Mouse (Mus musculus): ENCODE results near the gene Olfr1048.
"Not testable (repeated sequence)": the region's sequence is repeated elsewhere in the genome, so short reads cannot be mapped to it uniquely, and the experiment has no call there.

Gene Olfr1048

DNA sequence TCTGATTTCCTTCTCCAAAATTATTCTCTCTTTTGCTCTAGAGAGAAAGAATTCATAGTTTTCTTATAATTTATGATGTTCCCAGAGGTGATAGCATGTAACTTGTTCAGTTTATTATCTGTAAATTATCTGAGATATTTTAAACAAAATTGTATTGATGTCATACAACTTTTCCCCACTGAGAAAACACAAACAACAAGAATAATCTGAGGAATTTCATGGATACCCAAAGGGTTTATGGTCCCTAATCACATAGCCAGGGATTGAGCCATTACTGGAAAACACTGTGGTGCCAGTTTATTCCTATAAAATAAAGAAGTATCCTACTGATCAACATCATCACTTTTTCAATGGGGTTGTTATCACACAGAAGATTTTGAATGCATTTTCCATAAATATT lies at the start of gene Olfr1048:
Gene Olfr1048, minus strand, starts transcription at position 101 of the 400 bp plus-strand sequence.
- no peak for DNase-seq

DNA sequence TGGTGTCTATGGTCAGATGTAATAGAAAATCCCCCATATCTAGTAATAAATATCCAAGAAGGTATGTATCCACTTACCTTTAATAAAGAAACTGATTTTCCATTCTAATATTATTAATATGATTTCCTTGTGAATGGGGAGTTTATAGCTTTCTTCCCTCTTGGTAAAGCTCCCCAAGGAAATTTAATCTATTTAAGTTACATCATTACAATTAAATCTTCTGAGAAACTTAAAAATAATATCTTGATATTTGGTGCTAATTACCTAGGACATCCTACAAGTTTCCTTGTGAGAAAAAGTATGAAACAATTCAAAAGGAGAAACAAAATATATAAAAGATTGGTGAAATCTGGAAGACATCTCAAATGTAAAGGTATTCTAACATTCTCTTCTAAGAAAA lies 38.9 kb upstream of the Olfr1048 start, which contains the start of gene Olfr1051:
Gene Olfr1051, minus strand, starts transcription at position 101 of the 400 bp plus-strand sequence.
- not testable (repeated sequence) for DNase-seq

DNA sequence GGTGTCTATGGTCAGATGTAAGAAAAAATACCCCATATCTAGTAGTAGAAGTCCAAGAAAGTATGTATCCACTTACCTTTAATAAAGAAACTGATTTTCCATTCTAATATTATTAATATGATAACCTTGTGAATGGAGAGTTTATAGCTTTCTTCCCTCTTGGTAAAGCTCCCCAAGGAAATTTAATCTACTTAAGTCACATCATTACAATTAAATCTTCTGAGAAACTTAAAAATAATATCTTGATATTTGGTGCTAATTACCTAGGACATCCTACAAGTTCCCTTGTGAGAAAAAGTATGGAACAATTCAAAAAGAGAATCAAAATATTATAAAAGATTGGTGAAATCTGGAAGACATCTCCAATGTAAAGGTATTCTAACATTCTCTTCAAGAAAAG lies 18.1 kb upstream of the Olfr1048 start, which contains the start of gene Olfr1049:
Gene Olfr1049, minus strand, starts transcription at position 101 of the 400 bp plus-strand sequence.
- not testable (repeated sequence) for DNase-seq

DNA sequence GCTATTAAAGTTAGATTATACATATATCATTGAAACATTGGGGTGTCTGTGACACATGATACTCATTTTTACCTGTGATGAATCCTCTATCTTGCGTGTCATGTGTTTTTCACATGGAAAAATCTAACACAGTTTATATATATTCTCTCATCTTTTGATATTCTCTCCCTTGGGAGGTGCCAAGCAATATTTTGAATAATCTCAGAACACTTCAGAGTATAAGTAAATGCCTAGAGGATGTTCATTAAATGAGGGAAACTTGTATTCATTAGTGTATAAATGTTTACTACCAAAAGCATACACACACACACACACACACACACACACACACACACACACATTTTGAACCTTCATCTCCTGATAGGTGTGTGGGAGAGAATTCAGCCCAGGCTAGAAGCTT lies 8.8 kb downstream of the Olfr1048 start, which contains the start of gene Olfr1047:
Gene Olfr1047, minus strand, starts transcription at position 101 of the 400 bp plus-strand sequence.
- no peak for DNase-seq

DNA sequence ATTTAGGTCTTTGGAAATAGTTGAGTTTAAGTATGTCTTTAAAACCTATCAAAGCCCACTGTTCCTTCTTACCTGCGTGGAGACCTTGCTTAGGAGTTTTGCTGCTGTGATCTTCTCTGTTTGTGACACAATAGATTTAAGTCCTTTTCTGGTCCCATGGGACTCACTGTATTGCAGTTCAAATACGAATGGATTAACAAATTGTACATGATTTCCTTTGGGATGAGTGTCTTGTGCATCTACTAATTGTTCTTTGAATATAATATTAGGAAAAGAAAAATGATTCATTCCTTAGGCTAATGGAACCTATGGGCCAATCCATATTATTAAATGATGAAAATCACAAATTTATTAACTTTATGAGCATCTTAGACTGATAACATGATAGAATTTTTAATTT lies 20.9 kb downstream of the Olfr1048 start, which contains the start of gene Olfr1046:
Gene Olfr1046, minus strand, starts transcription at position 101 of the 400 bp plus-strand sequence.
- DNase-seq = no peak

DNA sequence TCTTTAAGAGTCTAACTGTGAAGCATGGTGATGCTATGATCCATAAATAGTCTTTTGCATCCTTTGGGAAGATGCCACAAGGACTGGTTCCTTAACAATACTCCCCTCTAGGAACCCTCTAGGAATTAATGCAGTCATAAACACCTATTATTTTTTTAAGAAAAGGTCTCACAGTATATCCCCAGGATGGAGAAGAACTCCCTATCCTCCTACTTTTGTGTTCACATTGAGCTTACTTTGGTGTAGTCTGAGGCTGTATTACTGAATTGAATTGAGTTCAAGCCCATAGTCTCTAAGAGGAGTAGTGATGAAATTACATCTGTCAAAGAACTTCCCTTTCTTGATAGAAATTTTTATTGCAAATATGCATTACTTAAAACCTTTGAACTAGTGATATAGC lies 37.2 kb downstream of the Olfr1048 start, which contains the start of gene Olfr1045:
Gene Olfr1045, minus strand, starts transcription at position 101 of the 400 bp plus-strand sequence.
- no peak for DNase-seq

DNA sequence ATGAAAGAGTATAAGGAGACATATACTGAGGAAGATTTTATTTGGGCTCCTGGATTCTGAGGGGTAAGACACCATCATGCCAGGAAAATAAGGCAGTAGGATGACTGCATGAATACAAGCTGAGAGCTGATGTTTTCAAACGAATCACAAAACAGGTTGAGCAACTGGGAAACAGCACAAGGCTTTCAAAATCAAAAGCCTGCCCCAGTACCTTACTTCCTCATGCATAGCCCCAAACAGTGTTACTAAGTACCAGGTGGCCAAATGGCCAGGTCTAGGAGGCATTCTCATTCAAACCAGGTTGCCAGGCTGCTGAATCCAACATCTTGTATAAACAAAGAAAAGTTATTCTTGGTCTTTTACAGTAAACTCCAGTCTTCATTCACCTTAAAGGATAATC lies 44.2 kb downstream of the Olfr1048 start:
- no peak for DNase-seq

DNA sequence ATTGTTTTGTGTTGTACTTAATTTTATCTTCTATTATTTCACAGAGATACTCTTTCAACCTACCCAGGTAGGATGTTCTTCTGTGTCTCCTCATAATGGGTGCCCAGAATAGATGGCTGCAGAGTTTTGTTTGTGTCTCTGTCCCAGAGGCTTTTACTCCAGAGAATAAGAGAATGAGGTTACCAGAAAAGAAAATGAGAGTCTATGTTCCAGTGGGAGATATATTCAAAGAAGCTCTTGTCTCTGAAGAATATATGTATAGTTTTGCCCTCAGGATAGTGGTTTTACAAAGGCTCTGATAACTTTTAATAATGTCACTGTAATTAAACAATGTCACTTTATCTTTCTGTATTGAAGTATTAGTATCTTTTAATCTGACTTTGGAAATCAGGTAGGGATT lies 54.5 kb downstream of the Olfr1048 start, which contains the start of gene Olfr52:
Gene Olfr52, minus strand, starts transcription at position 101 of the 400 bp plus-strand sequence.
- DNase-seq = no peak
